Mouse (Mus musculus): ENCODE results near the gene Ano10.
A peak's percentile ranks its signal among the peaks of the same experiment; 100 is the strongest.

Ano10 gene

GRCm38 (mm10) chr9:122288416-122288815, 5.8 kb downstream of the Ano10 start:
- DNase-seq = no peak

- DNase-seq = no peak
Measured at GRCm38 (mm10) chr9:122287526-122287925, 6.7 kb downstream of the Ano10 start.

- DNase-seq = no peak
Measured at GRCm38 (mm10) chr9:122285833-122286310, 8.4 kb downstream of the Ano10 start.

GRCm38 (mm10) chr9:122285146-122285832, 8.9 kb downstream of the Ano10 start:
- DNase-seq = peak in 1 of 2 experiments; percentile 11

- no peak for DNase-seq
Measured at GRCm38 (mm10) chr9:122284696-122285095, 9.5 kb downstream of the Ano10 start.

GRCm38 (mm10) chr9:122281004-122281403, 13.2 kb downstream of the Ano10 start:
- DNase-seq = no peak

GRCm38 (mm10) chr9:122276665-122277064, 17.6 kb downstream of the Ano10 start:
- peak; percentile 16 to 24 for DNase-seq

GRCm38 (mm10) chr9:122276134-122276533, 18.1 kb downstream of the Ano10 start:
- no peak for DNase-seq

GRCm38 (mm10) chr9:122274346-122274745, 19.9 kb downstream of the Ano10 start:
- peak; percentile 29 to 37 for DNase-seq

- no peak for DNase-seq
Measured at GRCm38 (mm10) chr9:122273879-122274278, 20.3 kb downstream of the Ano10 start.

- DNase-seq = no peak
Measured at GRCm38 (mm10) chr9:122271866-122272265, 22.4 kb downstream of the Ano10 start.

- no peak for DNase-seq
Measured at GRCm38 (mm10) chr9:122271318-122271717, 22.9 kb downstream of the Ano10 start.

GRCm38 (mm10) chr9:122270913-122271312, 23.3 kb downstream of the Ano10 start:
- DNase-seq = no peak

- no peak for DNase-seq
Measured at GRCm38 (mm10) chr9:122269256-122270041, 24.8 kb downstream of the Ano10 start.

- DNase-seq = no peak
Measured at GRCm38 (mm10) chr9:122265526-122266210, 28.6 kb downstream of the Ano10 start.

GRCm38 (mm10) chr9:122263140-122263539, 31.1 kb downstream of the Ano10 start:
- no peak for DNase-seq

- no peak for DNase-seq
Measured at GRCm38 (mm10) chr9:122254386-122254785, 39.8 kb downstream of the Ano10 start.

GRCm38 (mm10) chr9:122252113-122252512, 42.1 kb downstream of the Ano10 start:
- DNase-seq = peak in 1 of 2 experiments; percentile 4

- peak; percentile 18 to 53 for DNase-seq
Measured at GRCm38 (mm10) chr9:122248168-122248567, 46.1 kb downstream of the Ano10 start.

- DNase-seq = peak; percentile 58 to 82
Measured at GRCm38 (mm10) chr9:122247430-122248027, 46.7 kb downstream of the Ano10 start.

GRCm38 (mm10) chr9:122245879-122246278, 48.3 kb downstream of the Ano10 start:
- DNase-seq = no peak

- no peak for DNase-seq
Measured at GRCm38 (mm10) chr9:122245471-122245870, 48.8 kb downstream of the Ano10 start.

GRCm38 (mm10) chr9:122244800-122245165, 49.4 kb downstream of the Ano10 start:
- DNase-seq = no peak
